Mouse (Mus musculus) right cerebral cortex, postnatal 14 days (tissue): ENCODE results near the gene Gm49510.
"Not testable (repeated sequence)": the region's sequence is repeated elsewhere in the genome, so short reads cannot be mapped to it uniquely, and the experiment has no call there.

Experiments used
- DNase-seq: peaks from one replicate; pipeline ENCODE4 v3.0.0; 2022

The Gm49510 gene

DNA sequence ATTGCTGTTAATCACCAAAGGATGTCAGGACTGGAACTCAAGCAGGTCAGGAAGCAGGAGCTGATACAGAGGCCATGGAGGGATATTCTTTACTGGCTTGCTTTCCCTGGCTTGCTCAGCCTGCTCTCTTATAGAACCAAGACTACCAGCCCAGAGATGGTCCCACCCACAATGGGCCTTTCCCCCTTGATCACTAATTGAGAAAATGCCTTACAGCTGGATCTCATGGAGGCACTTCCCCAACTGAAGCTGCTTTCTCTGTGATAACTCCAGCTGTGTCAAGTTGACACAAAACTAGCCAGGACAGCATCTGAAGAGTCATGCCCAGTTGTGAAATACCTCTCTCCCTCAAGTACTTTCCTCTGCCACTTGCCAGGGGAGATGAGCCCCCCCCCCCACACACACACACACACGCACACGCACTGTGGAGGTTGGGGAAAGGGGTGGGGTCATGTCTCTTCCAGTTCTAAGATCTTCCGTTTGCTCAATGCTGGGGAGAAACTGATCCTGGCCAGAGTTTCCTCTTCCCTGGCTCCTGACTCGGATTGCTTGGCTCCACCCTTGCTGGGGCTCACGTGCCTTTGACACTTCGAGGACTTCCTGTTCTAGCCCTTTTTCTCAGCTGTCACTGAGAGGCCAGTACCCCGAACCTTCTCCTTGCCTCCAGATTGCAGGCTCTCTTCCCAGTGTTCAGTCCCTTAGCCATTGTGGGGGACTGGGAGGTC, 20.5 kb upstream of the Gm49510 start:
- not testable (repeated sequence) for DNase-seq

DNA sequence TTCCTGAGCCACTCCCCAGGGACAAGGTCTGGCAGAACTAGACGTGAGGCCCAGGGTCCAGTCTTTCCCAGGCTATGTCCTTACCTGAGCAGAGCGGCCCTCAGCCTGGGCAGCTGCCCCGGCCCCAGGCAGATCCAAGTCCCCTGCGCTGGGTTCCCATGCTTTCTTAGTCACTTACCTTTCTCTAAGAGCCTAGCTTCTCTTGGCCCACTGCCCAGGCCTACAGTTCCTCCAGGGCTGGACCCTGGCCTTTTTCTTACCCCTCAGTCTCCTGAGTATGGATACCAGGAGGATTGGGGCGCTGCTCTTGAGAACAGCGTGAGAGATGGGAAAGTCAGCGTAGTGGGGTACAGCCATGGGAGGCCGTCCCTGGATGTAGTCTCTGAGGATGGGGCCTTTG, 19.0 kb upstream of the Gm49510 start:
- DNase-seq = no peak

DNA sequence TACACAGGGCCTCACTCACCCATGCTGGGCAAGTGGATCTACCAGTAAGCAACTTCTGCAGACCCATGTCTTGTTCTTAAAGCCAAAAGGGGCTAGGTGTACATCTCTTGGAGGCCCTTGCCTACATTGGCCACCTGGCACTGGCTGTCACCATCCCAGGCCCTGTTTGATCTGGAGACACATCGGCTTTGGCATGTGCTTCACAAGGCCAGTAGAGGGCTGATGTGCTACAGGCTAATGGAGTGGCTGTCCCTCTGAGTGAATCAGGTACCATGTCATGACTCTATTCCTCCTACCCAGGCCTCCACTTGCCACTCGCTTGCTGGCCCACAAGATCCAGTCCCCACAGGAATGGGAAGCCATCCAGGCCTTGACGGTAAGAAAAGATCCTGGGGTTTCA, 17.6 kb upstream of the Gm49510 start:
- no peak for DNase-seq

DNA sequence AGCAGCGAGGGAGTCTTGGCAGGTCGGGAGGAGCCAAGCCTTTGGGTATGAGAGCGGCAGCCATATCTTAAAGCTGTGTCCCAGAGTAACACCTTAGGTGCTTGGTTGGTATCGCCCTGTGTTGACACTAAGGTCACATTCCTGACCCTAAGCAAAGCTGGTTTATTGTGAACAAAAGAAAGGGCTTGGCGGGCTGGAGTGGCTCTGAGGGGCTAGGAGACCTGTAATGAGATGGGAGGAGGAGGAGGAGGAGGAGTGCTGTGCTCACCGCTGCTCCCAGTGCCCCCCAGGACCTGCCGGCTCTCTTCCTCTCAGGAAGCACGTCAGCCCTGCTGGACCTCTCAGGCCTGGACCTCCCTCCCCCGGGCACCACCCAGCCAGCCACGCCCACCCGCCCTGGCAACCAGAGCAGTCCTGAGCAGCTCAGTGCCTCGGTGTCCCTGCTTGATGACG, 10.0 kb upstream of the Gm49510 start:
- no peak for DNase-seq

DNA sequence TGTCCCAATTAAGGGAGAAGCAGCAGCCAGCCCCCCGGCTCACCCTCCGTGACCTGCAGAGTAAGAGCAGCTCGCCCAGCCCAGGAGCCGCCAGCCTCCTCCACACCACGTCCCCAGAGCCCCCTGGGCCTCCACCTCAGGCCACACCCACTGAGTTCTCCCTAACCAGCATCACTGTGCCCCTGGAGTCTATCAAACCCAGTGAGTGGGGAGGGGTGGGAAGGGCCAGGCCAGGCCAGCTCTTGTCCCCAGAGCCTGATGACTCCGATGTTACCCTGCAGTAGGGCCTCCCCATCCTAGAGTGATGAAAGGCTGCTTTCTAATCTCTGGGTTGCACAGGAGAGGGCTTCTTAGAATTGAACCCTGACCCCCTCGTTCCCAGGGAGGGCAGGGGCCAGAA, 7.0 kb upstream of the Gm49510 start:
- DNase-seq = no peak

DNA sequence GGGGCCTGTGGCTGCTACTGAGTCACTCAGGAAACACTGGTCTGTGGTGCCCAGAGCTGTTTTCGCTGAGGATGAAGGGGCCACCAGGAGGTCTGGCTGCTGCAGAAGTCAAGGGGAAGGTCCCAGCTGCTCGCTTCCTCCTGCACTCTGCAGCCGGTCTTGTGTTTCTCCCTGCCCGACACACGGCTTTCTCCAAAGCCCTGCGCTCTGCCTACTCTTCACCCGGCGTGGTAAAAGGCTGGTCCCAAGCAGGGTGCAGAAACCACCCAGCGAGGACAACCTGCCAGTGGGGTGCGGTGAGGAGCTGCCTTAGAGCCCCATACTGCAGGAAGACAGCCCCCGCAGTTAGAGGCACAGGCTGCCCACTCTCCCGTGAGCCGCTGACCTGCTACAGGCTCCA, 4.7 kb upstream of the Gm49510 start:
- DNase-seq = no peak

DNA sequence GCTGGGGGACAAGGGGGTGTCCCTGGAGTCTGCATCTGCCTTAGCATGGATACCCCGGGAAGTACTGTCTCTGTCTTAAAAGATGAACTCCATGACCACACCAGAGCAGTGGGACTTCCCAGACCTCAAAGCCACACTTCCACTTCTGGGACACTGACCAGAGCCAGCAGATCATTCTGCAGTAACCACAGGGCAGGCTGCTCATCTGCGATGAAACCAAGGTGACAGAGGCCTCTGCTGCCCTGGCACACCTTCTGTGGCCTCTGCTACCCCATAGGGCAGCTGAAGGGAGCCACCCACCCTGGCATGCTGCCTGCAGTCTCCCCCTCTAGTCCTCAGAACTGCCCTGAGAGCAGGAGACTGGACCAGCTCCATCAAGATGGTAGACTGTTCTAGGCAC, 3.7 kb upstream of the Gm49510 start:
- DNase-seq = no peak

DNA sequence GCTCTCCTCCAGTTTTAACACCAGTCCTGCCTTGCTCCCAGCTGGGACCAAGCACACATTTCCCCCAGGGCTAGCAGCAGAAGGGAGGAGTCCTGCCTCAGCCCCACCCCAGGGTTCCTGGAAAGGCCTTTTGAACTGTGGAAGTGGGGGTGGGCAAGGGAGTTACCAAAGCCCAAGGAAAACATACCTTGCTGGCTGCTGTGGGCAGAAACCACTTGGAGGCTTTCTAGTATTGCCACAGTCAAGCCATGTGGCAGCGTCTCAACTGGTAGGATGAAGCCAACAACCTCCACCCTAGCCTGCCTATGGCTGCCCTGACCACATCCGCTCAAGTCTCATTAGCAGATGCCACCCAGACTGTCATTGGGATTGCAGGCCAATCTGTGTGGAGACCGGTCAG, 3.3 kb upstream of the Gm49510 start:
- no peak for DNase-seq

DNA sequence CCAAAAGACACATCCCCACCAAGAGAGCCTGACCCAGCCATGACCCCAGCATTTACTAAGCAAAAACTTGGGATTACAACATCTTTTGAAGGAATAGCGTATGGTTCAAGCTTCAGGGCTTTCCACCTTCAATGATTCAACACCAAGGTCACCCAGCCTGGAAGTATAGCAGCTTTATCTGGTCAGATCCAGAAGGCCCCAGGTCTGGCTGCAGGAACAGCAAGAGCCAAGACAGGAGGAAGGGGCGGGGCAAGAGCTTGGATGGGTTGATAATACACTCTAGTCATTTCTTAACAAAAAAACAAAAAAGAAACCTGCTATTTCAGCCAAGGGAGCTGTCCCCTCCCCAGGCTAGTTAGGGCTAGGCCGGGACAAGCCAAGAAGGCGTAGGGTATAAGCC, 2.0 kb upstream of the Gm49510 start:
- DNase-seq = no peak

DNA sequence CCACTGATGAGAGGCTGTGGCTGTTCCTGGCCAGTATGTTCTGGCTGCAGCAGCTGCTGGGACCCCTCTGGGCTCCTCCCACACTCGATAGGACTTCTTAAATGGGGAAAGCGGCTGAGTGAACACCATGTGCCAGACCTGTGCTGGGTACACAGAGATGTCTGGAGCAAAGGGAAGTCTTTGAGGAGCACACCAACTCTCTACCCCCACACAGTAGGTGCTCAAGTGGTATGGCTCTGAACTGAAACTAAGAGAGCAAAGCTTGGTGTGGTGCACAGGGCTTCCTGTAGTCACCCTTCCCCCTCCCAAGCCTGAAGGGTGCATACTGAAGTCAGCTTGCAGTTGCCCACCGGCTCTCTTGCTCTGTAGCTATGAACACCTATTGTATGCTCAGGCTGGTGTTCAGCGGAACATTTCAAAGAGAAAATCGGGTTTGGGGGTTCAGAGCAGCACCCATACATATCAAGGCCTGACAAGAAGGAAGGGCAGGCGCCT, 913 bp upstream of the Gm49510 start:
- no peak for DNase-seq

DNA sequence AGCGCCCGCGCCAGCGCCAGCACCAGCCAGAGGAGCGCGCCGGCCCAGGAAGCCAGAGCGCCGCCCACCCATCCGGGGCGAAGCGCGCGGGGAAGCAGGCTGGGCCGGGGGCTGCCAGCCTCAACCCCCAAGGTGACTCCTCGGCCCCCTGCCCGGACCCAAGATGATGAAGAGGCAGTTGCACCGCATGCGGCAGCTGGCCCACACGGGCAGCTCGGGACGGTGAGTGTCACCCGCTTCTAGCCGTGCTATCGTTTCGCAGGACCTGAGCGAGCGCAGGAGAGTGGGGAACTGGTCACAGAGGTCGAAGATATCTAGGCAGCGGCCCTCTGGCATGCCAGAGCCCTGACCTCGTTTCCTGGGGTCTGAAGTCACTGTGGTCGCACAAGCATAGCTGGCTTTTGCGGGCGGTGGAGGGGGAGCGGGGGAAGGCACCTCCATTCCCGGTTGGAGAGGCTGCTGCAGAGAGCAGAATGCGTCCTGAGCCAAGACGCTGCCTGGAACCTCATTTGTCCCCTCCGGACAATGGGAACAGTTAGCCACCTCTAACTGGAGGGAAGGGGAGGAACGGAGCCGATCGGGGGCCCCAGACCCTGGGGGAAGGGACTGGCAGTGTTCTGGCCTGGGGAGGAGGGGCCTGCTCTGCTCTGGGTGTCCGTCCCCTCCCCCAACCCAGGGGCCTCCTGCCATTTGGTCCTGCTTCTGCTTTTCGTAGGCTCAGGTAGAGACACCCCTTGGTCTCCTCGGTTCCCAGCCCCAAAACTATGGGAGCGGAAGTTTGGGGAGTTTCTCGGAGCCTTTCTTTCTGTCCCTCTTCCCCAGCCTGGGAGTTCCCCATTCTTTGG, 495 bp downstream of the Gm49510 start, which contains the start of gene Sh3bp1:
Sh3bp1 (plus strand) TSS at position 29 of the 845 bp plus-strand sequence.
- DNase-seq = peak; percentile 68

DNA sequence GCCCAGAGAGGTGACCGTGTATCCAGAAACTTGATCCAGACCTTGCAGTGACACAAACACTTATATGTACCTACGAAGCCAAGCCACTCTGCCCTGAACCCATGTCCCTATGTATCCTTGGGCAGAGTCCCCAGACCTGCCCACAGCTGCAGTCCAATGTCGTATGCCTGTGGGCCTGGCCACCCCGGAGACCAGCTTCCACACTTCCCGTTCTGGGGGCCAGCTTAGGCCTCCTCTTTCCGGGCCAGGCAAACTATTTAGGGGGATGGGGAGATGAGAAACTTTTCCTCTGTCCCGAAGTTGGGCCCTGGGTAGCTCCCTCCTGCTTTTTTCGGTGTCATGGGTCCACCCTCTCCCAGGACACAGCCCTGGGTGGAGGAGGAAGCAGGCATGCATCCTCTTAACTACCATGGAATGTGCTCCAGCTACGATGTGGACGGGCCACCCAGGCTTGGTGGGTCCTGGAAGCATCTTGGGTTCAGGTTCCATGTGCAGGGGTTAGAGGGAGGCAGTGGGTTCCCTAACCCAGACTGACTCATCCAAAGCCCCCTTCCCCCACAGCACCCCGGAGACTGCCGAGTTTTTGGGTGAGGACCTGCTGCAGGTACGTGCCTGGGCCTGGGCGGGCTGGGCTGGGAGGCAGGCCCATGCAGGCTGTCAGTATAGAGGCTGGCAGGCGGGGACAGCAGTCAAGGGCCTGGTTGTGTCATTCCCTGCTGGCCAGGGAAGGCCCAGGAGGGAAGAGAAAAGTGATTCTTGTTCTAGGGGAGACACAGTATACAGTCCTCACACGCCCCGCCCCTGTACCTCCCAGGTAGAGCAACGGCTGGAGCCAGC, 1.3 kb downstream of the Gm49510 start:
- no peak for DNase-seq

DNA sequence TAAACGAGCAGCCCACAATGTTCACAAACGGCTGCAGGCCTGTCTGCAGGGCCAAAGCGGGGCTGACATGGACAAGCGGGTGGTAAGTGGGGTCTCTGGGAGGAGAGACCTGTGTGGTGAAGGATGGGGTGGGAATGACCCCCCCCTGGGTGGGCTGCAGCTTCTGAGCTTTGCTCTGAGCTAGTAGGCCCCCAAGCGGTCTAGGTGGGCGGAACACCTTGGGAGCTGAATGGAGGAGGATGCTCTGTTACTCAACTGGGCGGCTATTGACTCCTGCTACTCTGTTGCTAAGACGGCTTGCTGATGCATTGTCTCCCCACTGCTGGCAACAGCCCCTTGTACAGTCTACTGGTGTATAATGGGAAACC, 1.9 kb downstream of the Gm49510 start:
- DNase-seq = no peak

DNA sequence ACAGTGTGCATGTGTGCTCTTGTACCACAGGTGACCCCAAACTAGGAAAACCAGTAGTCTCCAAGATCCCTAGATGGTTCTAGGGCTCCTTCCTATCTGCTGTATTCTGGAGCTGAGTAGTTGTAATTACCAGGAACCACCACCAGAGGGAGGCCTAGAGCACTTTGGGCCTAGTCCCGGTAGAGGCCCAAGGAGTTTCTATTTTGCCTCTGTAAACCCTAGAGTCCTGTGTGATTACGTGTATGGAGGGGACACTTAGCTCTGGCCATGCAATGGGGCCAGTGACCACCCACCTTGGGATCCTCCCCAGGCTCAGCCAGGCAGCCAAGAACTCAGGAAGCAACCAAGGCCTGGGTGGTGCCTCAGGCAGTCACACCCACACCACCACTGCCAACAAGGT, 3.8 kb downstream of the Gm49510 start:
- DNase-seq = peak; percentile 75

DNA sequence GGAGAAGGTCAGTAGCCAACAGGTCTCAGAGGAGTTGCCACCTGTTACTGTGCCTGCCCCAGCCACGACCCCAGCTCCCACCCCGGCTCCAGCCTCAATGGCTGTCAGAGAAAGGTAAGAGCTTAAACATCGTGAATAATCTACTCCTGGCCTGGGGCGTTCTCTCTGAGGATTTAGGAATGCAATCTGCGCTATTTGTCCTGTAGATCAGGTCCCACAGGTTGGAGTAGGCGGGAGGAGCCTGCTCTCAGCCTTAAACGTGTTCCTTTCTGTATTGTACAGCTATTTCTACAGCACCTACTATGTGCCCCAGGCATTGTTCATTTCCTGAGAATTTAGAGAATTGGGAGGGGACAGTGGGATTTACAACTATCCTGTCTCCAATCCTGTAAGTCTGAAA, 8.9 kb downstream of the Gm49510 start:
- no peak for DNase-seq

DNA sequence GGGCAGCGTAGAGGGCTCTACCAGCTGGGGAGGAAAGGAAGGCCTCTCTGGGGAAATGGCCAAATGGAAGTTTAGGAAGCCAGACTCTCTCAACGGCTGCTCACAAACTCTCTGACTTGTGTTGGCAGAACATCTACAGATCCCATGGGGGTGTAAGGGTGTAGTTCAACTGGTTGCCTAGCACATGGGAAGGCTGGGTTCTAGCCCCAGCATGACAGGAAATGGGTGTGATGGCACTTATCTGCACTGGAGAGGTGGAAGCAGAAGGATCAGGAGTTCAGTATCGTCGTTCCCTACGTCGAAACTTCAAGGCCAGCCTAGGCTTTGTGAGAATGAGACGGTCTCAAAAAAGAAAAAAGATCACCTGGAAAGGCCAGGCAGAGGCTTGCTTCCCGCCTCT, 9.5 kb downstream of the Gm49510 start:
- DNase-seq = no peak

DNA sequence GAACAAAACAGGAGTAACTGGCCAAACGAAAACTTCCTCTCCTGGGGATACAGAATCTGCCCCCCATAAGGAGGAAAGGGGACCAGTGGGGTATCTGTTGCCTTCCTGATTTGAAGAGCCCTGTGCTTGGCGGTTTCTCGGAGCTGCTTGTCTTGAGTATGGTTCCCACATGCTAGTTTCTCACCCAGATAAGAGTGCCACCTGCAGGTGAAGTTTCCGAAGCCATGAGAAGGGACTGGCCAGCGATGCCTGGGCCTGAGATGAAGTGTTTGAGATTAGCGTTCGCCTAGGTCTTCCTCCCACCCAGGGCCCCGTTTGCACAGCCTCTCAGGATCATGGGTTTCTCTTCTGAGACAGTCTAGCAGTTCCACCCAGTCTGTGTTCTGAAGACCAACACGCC, 12.6 kb downstream of the Gm49510 start:
- peak; percentile 60 for DNase-seq

DNA sequence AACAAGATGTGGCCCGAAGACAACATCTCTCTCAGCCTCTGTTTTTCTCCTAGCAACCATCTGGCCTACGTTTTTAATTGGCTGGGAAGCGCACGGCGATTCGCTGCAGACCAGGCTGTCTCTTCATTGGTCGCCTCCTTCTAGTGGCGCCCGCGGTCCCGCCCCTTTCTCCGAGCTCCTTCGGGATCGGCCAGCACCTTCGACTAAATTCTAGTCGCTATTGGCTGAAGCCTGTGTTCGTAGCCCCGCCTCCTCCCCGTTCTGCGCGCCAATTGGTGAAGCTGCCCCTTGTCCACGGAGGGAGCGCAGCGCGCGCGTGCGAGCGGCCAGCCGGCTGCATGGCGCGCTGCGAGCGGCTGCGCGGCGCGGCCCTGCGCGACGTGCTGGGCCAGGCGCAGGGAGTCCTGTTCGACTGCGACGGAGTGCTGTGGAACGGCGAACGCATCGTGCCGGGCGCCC, 14.2 kb downstream of the Gm49510 start, which contains the start of gene Pdxp:
Pdxp (plus strand) TSS at position 288 of the 459 bp plus-strand sequence.
- DNase-seq = peak; percentile 97

DNA sequence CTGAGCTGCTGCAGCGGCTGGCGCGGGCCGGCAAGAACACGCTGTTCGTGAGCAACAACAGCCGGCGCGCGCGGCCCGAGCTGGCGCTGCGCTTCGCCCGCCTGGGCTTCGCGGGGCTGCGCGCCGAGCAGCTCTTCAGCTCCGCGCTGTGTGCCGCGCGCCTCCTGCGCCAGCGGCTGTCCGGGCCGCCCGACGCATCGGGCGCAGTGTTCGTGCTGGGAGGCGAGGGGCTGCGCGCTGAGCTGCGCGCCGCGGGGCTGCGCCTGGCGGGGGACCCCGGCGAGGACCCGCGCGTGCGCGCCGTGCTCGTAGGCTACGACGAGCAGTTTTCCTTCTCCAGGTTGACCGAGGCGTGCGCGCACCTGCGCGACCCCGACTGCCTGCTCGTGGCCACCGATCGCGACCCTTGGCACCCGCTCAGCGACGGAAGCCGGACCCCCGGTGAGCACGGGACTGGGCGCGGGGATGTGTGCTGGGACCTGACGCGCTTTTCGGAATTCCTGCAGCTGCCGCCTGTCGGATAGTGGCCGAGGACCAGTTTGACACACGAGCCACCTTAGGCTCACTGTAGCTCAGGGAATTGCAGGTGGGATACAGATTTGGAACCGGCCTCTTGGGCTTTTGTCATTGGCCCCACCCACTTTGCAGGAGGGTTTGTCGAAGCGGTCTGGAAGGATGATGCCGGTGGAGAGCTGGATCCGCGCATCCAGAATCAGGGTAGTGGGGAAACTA, 14.8 kb downstream of the Gm49510 start:
- peak; percentile 67 for DNase-seq

DNA sequence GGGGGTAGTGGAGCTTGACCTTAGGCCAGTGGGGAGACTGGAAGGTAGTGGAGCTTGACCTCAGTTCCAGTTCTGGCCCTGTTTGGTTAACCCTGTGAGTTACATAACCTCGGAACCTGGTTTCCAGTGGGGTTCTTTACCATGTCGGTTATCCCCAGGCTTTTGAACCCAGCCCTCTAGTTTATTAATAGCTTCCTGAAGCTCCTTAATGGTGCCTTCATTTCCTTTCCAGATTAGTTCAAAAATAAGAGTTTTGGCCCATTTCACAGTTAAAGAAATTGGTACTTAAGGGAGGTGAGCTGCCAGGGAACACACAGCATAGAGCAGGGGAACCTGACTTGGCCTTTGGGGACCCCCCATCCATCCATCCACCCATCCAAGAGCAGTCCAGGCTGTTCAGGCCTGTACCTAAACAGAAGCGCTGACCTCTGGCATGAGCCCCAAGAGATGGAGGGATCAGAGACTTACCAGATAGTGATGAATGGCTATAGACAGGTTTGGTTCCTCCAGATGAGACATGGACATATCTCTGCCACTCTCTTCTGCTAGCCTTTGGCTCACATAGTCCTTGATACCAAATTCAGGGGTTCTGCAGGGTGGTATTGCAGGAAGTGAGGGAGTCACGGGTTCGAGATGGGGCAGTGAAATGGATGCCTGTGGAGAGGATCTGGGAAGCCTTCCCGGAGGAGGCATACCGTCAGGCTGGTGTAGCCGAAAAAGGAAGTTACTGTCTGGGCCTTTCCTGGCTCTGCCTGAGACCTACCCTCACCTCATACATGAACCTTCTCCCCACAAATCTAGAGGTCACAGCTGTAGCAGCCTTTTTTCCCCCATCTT, 15.6 kb downstream of the Gm49510 start:
- DNase-seq = no peak

DNA sequence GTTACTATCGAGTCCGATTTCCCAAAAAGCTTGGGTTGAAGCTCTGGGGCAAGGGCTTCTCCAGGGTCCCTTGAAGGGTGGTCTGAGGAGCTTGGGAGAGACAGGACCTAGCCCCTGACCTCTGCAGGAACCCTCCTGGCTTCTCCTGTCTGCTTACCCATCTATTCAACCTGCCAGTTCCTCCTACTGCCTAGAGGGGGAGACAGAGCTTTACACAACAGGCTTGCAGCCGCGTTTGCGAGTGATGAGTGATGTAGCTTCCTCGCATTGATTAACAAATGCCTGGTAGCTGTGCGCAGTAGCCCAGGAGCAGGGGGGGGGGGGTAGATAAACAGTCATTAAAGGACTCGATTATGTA, 16.2 kb downstream of the Gm49510 start:
- DNase-seq = peak; percentile 63
